Mouse (Mus musculus) ovary, adult 18-20 months (tissue): ENCODE results near the gene Tap2.
"Not testable (repeated sequence)": the region's sequence is repeated elsewhere in the genome, so short reads cannot be mapped to it uniquely, and the experiment has no call there.

ENCODE experiments used
- DNase-seq: peaks from one replicate; pipeline ENCODE4 v3.0.0; 2022; ENCODE audit warnings: low spot score, mixed read lengths

Tap2 gene

DNA sequence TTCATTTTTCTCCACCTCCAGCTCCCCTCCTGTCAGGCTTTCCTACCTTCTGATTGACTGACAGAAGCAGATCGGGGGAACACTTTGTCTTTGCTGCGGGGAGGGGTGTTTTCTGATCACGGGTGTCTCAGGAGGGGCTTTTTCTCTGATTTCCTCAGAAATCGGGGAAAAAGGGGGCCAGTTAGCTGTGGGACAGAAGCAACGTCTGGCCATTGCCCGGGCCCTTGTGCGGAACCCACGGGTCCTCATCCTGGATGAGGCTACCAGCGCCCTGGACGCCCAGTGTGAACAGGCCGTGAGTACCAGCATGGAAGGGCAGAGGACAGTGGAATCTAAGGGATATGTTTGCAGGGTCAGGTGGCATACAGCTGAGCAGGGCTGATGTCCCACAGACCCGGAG is 11.8 kb downstream of the Tap2 start:
- no peak for DNase-seq

DNA sequence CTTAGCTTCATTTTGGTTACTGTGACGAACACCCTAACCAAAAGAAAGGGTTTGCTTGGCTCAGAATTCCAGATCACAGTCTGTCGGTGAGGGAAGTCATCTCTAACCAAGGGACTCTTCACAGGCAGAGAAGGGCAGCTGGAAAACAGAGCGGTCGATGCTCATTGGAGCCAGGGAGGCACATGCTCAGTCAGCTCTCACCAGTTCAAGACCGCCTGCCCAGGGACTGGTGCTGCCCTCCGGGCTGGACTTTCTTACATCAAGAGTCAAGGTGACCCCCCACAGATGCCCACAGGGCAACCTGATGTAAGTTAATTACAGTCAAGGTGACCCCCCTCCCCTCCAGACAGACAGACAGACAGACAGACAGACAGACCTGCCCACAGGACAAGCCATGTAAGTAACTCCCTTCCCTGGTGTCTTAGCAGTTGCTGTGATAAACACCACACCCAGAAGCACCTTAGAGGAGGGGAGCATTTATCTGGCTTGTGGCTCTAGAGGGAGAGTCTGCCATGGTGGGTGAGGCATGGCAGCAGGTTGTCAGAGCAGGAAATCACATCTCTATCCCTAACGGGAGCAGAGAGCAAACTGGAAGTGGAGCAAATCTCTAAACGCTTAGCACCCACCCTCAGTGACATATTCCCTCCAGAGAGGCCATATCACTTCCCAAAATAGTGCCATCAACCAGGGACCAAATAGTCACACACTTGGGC is 14.0 kb downstream of the Tap2 start:
- DNase-seq, result no peak

DNA sequence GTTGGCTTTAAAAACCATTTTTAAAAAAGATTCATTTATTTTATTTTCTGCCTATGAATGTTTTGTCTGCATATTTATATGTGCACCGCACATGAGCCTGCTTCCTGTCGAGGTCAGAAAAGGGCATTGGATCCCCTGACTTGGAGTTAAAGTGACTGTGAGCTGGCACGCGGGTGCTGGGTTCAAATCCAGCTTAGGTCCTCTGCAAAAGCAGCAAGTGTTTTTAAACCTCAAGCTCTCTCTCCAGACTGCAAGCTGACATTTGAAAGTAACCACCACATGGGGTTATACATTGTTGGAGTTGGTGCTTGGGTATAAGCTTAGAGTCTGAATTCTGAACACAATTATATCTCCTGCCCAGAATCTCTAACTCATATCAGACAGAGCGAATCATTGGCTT is 14.7 kb downstream of the Tap2 start:
- no peak for DNase-seq

DNA sequence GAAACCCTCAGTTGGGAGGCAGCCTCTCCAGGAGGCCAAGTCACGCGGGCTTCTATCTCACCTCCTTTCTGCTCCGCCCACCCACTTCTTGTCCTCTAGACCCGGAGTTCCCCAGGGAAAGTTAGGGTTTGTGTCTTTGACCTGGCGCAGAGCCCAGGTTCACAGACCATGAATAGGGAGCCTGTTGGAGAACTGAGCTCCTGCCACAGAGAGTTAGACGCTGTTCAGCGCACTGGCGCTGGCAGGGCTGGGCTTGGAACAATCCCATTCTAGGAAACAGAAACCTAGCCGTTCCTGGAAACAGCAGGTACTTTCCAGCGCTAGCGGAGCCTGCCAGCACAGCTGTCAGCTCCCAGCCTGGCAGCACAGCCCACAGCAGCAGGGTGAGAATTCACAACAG is 15.3 kb downstream of the Tap2 start:
- peak; percentile 56 for DNase-seq

DNA sequence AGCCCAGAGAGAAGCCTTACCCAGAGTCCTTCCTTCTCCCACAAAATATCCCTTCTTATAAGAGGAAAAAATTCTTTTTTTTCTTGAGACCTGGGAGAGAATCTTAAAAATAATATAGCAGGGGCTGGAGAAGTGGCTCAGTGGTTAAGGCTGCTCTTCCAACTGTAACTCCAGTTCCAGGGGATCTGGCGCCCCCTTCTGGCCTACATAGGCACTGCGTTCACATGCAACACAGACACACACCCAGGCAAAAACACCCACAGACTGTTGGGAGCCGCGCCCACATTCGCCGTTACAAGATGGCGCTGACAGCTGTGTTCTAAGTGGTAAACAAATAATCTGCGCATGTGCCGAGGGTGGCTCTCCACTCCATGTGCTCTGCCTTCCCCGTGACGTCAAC is 15.8 kb downstream of the Tap2 start:
- DNase-seq, result not testable (repeated sequence)

DNA sequence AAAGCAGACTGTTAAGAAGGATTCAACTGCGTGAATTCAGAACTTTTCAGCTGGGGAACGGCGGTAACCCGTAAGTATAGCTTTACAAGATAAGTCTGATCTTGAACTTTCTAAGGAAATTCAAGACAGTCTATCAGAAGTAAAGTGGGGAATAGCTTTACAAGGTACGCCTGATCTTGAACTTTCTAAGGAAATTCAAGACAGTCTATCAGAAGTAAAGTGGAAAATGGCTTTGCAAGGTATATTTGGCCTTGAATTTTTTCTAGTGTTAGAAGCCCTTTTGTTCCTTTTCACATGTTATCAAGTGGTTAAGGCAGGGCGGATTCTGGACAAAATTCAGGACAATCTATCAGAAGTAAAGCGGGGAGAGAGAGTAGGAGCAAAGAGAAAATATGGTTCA is 16.5 kb downstream of the Tap2 start:
- DNase-seq, result not testable (repeated sequence)

DNA sequence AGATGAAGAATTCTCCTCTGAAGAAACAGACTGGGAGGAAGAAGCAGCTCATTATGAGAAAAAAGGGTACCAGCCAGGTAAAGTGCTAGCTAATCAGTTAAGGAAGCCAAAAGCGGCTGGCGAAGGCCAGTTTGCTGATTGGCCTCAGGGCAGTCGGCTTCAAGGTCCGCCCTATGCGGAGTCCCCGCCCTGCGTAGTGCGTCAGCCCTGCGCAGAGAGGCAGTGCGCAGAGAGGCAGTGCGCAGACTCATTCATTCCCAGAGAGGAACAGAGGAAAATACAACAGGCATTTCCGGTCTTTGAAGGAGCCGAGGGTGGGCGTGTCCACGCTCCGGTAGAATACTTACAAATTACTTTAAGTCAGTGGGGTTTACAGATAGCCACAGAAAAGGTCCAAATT is 17.1 kb downstream of the Tap2 start:
- DNase-seq, result not testable (repeated sequence)

DNA sequence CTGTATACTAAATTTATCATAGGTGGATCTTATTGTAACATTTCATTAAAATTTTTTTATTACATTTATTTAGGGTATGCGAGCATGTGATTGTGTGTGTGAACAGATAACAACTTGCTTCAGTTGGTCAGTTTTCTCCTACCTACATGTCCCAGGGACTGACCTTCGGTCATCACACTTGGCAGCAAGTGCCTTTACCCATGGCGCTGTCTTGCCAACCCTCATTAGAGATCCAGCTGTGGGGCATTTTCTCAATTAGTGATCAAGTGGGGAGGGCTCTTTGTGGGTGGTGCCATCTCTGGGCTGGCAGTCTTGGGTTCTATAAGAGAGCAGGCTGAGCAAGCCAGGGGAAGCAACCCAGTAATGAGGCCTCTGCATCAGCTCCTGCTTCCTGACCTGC is 21.5 kb downstream of the Tap2 start:
- DNase-seq, result no peak

DNA sequence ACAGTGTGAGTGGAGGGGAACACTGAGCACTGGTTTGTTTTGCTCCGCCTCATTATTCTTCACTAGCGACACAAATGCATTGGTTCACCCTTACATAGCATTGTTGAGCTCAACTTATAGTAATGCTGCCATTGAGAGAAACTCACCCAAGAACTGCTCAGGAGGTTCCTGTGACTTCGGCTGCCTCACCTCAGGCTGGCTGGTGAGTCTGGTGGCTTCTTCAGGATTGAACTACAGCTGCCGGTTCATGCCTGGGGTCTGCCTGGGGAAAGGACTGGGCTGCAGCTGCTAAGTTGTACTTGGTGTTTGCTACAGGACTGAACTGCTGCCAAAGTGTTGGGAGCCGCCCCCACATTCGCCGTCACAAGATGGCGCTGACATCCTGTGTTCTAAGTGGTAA is 22.1 kb downstream of the Tap2 start:
- no peak for DNase-seq

DNA sequence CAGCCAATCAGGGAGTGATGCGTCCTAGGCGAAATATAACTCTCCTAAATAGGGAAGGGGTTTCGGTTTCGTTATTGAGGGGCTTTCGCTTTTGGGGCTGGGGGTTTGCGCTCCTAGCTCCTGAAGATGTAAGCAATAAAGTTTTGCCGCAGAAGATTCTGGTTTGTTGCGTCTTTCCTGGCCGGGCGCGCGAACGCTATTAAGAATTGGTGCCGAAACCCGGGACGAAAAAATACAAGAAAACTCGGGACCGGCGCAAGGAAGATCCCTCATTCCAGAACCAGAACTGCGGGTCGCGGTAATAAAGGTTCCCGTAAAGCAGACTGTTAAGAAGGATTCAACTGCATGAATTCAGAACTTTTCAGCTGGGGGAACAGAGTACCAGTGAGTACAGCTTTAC is 22.6 kb downstream of the Tap2 start:
- DNase-seq, result not testable (repeated sequence)

DNA sequence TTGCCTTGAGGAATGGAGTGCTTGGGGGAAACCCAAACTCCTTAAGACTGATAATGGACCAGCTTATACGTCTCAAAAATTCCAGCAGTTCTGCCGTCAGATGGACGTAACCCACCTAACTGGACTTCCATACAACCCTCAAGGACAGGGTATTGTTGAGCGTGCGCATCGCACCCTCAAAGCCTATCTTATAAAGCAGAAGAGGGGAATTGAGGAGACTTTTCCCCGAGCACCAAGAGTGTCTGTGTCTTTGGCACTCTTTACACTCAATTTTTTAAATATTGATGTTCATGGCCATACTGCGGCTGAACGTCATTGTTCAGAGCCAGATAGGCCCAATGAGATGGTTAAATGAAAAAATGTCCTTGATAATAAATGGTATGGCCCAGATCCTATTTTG is 27.6 kb downstream of the Tap2 start:
- DNase-seq, result not testable (repeated sequence)

DNA sequence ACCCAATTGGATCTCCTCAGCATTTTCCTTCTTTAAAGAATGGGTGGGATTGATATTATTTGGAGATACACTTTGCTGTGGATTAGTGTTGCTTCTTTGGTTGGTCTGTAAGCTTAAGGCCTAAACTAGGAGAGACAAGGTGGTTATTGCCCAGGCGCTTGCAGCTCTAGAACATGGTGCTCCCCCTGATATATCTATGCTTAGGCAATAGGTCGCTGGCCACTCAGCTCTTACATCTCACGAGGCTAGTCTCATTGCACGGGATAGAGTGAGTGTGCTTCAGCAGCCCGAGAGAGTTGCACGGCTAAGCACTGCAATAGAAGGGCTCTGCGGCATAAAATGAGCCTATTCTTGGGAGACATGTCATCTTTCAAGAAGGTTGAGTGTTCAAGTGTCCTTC is 28.7 kb downstream of the Tap2 start:
- not testable (repeated sequence) for DNase-seq

DNA sequence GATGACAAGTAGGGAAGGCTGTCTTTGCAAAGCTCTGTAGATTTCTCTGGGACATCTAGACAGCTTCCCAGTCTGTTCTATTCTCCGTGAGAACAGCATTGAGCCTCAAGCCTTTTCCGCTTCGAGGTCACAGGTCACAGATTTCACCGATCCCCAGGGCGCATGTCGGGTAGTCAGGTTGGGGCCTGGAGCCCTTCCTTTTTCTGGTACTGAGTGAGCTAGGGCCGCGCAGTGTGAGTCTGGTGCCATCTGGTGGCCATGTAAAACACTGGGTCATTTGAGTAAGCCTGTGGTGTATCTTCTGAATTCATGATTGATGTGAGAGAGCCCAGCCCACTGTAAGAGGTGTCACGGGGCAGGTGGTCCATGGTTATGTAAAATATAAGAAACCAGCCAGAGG is 31.6 kb downstream of the Tap2 start:
- DNase-seq, result peak; percentile 29

DNA sequence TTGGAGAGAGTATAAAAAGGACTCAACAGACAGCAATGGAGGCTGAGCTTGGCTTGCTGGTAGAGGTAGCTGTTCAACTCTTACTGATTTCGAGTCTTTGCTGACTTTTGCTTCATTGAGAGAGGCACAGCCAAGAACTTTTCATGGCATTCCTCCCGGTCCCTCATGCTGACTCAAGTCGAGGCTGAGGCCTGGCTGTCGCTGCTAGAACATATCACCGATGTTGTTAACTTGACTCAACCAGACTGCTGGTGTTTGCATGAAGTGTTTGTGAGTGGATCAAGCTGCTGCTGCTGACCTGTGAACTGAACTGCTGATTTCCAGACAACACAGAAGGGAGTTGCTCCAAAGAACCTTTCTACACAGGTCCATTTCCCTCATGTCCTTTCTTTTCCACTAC is 33.4 kb downstream of the Tap2 start:
- DNase-seq, result no peak

DNA sequence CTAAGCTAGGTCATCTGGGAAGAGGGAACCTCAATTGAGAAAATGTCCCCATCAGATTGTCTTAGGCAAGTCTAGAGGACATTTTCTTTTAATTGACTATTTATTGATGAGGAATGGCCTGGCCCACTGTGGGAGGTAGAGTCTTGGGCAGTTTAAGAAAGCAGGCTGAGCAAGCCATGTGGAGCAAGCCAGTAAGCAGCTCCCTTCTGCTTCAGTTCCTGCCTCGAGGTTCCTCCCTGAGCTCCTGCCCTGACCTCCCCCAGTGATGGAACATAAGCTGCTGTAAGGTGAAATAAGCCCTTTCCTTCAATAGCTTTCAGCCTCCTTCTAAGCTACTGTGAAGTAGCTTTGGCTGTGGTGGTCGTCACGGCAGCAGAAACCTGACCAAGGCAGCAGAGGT is 34.4 kb downstream of the Tap2 start:
- no peak for DNase-seq

DNA sequence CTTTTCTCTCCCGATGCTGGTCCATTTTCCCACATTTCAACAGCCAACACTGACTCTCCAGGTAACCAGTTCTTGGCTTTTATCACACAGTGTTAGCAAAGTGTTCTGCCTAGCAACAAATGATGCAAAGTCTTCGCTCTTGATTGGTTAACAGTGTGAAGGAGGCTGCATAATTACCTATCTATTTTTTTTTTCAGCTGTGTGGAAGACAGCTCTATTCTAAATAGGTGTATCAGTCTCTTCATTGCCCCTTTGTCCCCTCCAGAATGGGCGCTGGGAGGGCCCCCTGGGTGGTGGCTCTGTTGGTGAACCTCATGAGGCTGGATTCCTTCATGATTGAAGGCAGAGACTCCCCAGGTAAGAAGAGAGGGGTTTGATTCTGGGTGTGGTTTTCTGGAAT is 35.4 kb downstream of the Tap2 start, which contains the start of gene H2-Ob:
Gene H2-Ob, plus strand, starts transcription at position 198 of the 400 bp plus-strand sequence.
- DNase-seq, result no peak

DNA sequence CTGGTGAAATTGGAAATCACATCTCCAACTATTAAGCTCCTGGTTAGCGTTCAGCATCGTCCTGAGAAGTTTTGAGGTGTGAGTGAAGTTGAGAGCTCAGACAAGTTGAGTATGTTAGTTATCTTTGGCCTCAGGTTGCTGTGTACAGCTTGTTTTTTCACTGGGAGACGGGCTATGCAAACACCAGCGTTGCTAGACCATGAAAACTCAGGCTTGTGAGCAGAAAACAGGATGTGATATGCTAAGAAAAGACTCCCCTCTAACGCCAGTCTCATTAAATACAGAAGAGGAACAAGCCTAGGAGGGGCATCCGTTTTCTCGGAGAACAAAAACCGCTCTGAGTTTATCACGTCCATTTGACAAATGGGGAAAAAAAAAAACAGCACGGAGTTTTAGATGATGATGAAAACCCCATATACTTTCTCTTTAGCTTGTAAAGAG is 36.3 kb downstream of the Tap2 start:
- no peak for DNase-seq

DNA sequence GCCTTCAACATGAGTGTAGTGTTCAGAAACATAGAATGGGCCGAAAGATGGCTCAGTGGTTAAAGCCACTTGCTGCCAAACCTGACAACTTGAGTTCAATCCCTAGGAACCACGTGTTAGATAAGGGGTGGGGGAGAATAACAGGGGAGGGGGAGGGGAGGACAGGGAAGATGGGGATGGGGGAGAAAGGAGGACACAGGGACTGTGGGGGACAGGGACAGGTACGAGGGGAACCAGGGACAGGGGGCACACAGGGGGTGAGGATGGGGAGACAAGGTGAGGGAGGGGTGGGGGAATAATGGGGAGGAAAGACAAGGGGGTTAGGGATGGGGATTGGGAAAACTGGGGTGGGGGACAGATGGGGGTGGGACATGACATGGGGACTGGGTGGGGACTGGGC is 37.0 kb downstream of the Tap2 start:
- DNase-seq, result no peak

DNA sequence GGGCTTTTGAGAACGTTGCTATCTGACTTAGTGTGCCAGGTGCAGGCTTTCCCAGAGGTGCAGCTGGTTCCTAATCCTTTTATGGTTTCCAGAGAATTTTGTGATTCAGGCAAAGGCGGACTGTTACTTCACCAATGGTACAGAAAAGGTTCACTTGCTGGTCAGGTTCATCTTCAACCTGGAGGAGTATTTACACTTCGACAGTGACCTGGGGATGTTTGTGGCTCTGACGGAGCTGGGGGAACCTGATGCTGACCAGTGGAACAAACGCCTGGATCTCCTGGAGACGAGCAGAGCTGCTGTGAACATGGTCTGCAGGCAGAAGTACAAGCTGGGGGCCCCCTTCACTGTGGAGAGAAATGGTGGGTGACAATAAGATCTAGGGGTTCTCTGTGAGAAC is 37.6 kb downstream of the Tap2 start:
- no peak for DNase-seq

DNA sequence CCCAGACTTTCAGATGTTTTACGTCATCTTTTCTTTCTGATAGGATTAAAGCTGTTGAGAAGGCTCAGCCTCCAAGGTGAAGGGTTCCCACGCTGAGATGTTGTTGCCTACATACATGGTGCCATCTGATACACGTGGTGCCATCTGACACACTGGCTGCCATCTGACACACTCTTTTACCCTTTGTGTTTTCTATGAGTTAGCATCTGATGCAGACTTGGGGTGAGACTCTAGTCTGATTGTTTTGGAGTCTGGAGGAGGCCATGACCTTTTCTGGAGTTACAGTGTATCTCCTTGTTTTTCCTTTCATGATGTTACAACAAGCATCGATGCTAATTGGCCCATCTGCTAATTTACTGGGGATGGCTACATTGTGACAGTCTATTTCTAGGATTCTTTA is 41.3 kb downstream of the Tap2 start:
- DNase-seq, result no peak

DNA sequence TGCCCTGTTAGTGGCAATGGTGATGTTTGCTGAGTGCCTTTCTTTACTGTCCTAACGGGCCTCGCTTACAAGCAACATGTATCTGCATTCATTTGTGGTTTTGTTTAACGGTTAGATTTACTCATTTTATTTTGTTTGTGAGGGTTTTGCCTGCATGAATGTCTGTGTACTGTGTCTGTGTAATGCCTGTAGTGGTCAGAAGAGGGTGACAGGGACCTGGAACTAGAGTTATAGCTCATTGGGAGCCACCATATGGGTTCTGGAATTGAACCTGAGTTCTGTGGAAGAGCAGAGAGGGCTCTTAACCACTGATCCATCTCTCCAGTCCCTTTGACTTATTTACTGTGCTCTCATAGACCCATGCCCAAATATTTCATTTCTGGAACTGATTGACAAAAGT is 43.7 kb downstream of the Tap2 start:
- no peak for DNase-seq

DNA sequence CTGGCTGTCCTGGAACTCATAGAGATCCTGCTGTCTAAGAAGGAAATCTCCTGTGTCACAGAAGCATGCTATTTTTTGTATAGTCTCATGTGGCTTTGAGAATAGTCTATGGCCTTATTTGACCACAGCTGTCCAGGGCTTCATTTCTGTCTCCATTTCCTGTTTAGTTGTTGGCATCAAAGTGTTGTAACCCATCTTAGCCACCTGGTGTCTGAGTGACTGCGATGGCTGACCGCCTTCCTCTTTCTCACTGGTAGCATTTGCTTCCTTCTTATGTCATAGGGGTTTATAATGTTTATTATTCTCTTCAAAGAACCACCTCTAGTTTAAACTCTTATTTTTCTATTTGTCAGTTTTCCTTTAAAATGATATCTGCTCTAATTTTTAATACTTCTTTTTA is 45.4 kb downstream of the Tap2 start:
- no peak for DNase-seq

DNA sequence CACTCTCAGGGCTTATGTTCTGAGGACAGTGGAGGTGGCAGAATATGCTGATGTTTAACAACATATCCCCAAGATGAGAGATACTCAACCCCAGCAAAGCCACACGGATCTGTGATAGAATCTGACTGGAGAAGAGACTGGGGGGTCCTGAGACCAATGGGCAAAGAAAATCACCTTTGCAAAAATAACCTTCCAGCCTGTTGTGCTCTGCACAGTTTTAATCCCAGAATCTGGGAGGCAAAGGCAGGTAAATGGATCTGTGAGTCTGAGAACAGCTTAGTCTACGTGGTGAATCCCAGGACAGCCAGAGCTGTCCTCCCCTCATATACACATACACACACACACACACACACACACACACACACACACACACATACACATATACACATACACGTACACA is 46.0 kb downstream of the Tap2 start:
- no peak for DNase-seq

DNA sequence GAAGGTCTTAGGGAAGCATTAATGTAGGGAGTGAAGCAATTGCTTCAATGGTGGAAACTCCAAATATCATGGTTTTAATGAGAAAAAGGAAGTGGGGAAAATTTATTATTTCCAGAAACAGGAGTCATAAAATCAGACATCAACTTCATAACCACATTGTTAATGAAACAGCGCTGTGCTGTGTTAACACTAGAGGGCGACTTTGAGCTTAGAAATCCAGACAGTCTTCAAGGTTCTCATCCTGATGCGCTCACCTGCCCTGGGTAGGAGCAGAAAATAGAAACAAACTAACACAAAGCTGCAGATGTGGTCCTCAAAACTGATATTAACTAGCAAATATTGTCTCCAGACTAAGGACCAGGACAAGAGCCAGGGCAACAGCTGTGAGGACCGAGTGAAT is 46.6 kb downstream of the Tap2 start:
- no peak for DNase-seq

DNA sequence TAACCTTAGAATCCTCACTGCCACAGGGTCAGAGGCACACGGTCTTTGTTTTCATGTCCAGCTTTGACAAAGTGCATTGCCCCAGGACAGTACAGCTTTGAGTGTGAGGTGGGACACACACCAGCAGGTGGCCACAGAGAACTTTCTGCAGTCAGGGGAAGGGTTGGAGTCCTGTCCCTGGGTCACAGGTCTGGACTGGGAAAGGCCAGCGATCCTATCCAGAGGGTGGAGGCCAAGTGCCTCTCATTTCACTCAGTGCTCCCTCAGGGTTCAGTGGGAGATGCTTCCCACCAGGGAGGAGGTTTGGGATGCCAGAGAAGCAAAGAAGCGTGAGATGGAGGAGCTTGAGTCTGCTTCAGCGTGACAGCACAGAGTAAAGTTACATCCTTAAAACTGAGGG is 48.3 kb downstream of the Tap2 start:
- no peak for DNase-seq
